Mouse (Mus musculus) hindbrain, postnatal 0 days (tissue): ENCODE results near the gene Ttc21b. TPM values are rescaled to one million over a fixed set of nuclear protein-coding genes. Genes with fewer than 3 reads are reported as not detected.

Experiments used
- ATAC-seq: fragments of 200-750 bp; cut with Nextera tagmentation; 2 replicates; pipeline ENCODE4 v1.8.0; 2017; ENCODE audit warnings: mild to moderate bottlenecking, moderate TSS enrichment, moderate library complexity
- DNase-seq: peaks from one replicate; pipeline ENCODE4 v3.0.0-alpha.2; 2015; ENCODE audit warnings: low spot score
- H3K27ac ChIP-seq: fragments of 300-500 bp; sonication (generic); 2 replicates; pipeline ENCODE4 v1.5.1; 2014; ENCODE audit warnings: mild to moderate bottlenecking
- H3K27me3 ChIP-seq: fragments of 300-500 bp; sonication (generic); 2 replicates; pipeline ENCODE4 v1.6.1; 2014; ENCODE audit warnings: low read length, mixed read lengths; ENCODE audit not compliant: insufficient read depth
- H3K36me3 ChIP-seq: fragments of 300-500 bp; sonication (generic); 2 replicates; pipeline ENCODE4 v1.6.1; 2014; ENCODE audit warnings: low read length, mixed read lengths; ENCODE audit not compliant: insufficient read depth
- H3K4me1 ChIP-seq: fragments of 300-500 bp; sonication (generic); 2 replicates; pipeline ENCODE4 v1.6.1; 2014; ENCODE audit warnings: antibody characterized with exemption, low read length, mixed read lengths; ENCODE audit not compliant: insufficient read depth
- H3K4me2 ChIP-seq: fragments of 300-500 bp; sonication (generic); 2 replicates; pipeline ENCODE4 v1.6.1; 2014; ENCODE audit warnings: low read depth, mild to moderate bottlenecking, low read length, moderate library complexity, mixed read lengths
- H3K4me3 ChIP-seq: fragments of 300-500 bp; sonication (generic); 2 replicates; pipeline ENCODE4 v1.5.1; 2014; ENCODE audit warnings: low read length
- H3K9ac ChIP-seq: fragments of 300-500 bp; sonication (generic); replicated peaks from 2 replicates; pipeline ENCODE4 v1.6.1; 2014; ENCODE audit warnings: mild to moderate bottlenecking, low read length, moderate library complexity, mixed read lengths
- H3K9me3 ChIP-seq: fragments of 300-500 bp; sonication (generic); 2 replicates; pipeline ENCODE4 v1.6.1; 2016; ENCODE audit warnings: low read length, mixed read lengths
- CTCF ChIP-seq: IDR thresholded peaks from 2 replicates; pipeline ENCODE4 v1.5.1; 2016; ENCODE audit warnings: antibody characterized with exemption, control low read depth, low read depth
- WGBS: fragments of 180-500 bp; shearing (Covaris S2); extraction: QIAGEN DNeasy Blood & Tissue Kit; methylation state at CpG from one replicate; pipeline ENCODE4 v1.1.7; 2014; 5-methylcytosine and 5-hydroxymethylcytosine counted together
- polyA plus RNA-seq: library from polyadenylated mRNA; unstranded; fragments of >200 nt; fragmentation: Nextera tagmentation; extraction: Ambion mirVana; gene quantifications from 2 replicates; pipeline ENCODE4 v1.2.1, GENCODE M21; 2015
- total RNA-seq: library from RNA; depleted of rRNA; stranded (reverse); fragments of >200 nt; gene quantifications from 2 replicates; pipeline ENCODE4 v1.2.3, GENCODE M21; 2014; rRNA removed

Gene Ttc21b
- total and polyA plus RNA-seq, 2 experiments from 2014 or later = 5.2 to 8.9 TPM

DNA sequence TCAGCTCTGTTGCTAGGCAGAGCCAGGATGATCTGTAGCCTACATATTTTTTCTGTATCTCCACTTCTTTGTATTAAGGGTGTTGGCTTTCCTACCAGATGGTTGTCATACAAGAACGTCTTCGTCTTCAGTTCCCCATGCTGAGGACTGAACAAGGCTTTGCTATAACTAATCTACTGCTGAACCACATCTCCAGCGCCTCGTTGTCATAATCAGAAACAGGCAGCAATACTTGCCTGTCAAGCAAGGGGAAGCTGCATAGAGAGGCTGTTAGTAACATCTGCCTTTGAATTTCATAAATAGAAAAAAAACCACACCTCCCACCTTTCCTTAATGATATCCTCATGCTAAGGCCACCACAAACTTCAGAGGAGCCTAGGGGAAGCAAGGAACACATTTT, 116.2 kb downstream of the Ttc21b start:
- TF ChIP-seq CTCF = no peak
- H3K27ac ChIP-seq = no peak overlapping the region
- H3K9ac ChIP-seq = no peak overlapping the region
- H3K4me1 ChIP-seq = no peaks in the 10 kb centered on the region
- no peaks in the 10 kb centered on the region for H3K27me3 ChIP-seq
- ATAC-seq (no peak), DNase-seq (no peak)
- no peaks in the 10 kb centered on the region for H3K9me3 ChIP-seq
- H3K36me3 ChIP-seq = no peaks in the 10 kb centered on the region
- no peak overlapping the region for H3K4me2 ChIP-seq
- WGBS = 57% methylated on average over 4 of the region's 4 CpGs
- no peak overlapping the region for H3K4me3 ChIP-seq

Other genes starting within 250 kb of the Ttc21b start
- 0.40 and 4.9 TPM in 2 replicates for gene Galnt3, start 131.6 kb downstream of the Ttc21b start, total RNA-seq
- 0.65 and 1.1 TPM in 2 replicates for gene Galnt3, start 131.6 kb downstream of the Ttc21b start, polyA plus RNA-seq
- gene Scn1a, start 184.2 kb upstream of the Ttc21b start, total RNA-seq = 16.5 and 25.5 TPM in 2 replicates
- 29.6 and 31.7 TPM in 2 replicates for gene Scn1a, start 184.2 kb upstream of the Ttc21b start, polyA plus RNA-seq